Mouse (Mus musculus): Measurements from ENCODE around the gene Gm49416. TPM values are rescaled to one million over a fixed set of nuclear protein-coding genes. Genes with fewer than 3 reads are reported as not detected.

Gene Gm49416
- polyA plus RNA-seq, 1 experiment, result not detected

DNA sequence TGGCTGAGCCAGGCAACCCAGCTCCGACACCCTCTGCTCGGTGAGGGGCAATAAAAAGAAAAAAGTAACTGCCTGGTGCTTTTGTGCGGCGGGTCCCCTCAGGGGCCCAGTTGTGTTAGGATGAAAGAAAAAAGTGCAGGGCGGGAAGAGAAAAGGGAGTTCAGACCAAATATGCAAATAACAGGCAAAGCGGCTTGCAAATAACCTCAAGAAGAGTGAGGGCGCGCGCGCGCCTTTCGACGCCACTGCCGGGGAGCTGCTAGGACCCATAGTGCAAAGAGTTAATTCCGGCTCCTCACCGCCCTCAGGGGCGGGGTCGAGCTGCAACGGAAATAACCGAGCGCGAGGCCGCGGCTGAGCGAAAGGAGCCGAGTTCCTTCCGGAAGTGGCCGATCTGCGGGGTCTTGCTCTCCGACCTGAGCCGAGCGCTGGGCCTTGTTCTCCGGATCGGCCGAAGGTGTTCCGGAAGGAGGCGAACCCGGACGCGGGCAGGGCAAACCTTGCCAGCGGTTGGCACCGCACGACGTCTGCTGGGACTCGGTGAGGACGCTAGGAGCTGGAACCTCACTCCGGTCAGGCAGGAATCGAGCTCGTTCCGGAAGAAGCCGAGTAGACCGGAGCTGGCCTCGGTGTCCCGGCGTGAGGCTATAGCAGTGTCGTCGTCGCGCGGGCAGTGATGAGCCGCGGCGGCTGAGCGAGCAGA lies 52.9 kb downstream of the Gm49416 start, which contains the start of gene Mta2:
TSS of gene Mta2 (plus strand) at position 361 of the 703 bp plus-strand sequence.
- H3K27ac ChIP-seq (ENCODE audit: insufficient read depth, low read depth, low read length), result peak within 1 kb of the TSS; percentile 94
- H3K27me3 ChIP-seq (replicated peaks; ENCODE audit: control insufficient read depth, insufficient read depth, low read length), result no peaks in the 10 kb centered on the region
- peaks cover 7% of the 10 kb centered on the region for H3K36me3 ChIP-seq (ENCODE audit: control insufficient read depth, insufficient read depth, low read length)
- under 1% methylated on average over 64 of the region's 64 CpGs for WGBS
- peak; percentile 98 for DNase-seq
- H3K4me1 ChIP-seq (ENCODE audit: control insufficient read depth, insufficient read depth, low read length), result peaks cover 7% of the 10 kb centered on the region; the same call in 1 of the 2 replicates
- peak within 1 kb of the TSS; percentile 88 for H3K4me3 ChIP-seq (ENCODE audit: insufficient read depth, low read depth, low read length)
- TF ChIP-seq POLR2A (IDR thresholded peaks at IDR 0.05; ENCODE audit: low read depth, low read length) (peak; percentile 69), CTCF (conservative IDR thresholded peaks at IDR 0.05; ENCODE audit: insufficient read depth, insufficient read length, low read depth, low read length) (no peak)

DNA sequence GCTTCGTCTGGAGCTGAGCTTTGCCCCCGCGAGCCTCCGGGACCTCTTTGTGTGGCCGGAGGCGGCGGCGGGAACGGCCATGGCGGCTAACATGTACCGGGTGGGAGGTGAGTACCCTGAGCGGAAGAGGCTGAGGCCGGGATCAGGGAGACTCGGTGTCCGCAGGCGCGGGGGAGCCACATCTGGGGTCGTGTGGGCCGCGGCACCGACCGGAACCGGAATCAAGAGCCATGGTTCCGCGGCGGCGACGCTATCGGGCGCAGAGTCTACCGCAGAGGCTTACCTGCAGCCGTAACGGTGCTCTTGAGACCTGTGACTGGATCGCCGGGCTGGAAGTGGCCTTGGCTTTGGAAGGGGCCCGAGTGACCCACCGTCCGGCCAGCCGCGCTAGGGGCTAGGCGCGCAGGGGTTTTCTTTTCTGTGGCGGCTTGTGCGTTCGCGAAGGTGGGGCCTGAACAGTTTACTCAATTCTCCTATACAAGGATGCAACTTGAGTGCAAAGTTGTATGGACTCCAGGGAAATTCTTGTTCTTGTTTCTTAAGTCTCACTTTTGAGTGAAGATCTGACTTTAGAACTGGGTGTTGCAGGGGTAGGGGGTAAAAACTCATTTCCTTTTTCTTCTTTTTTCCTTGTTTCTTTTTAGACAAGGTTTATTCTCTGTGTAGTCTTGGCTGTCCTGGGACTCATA lies 53.7 kb downstream of the Gm49416 start:
- Histone ChIP-seq H3K36me3 (ENCODE audit: control insufficient read depth, insufficient read depth, low read length) (peaks cover 9% of the 10 kb centered on the region), H3K4me3 (ENCODE audit: insufficient read depth, low read depth, low read length) (peak overlapping the region; percentile 88), H3K27me3 (replicated peaks; ENCODE audit: control insufficient read depth, insufficient read depth, low read length) (no peaks in the 10 kb centered on the region), H3K27ac (ENCODE audit: insufficient read depth, low read depth, low read length) (peak overlapping the region; percentile 94), H3K4me1 (ENCODE audit: control insufficient read depth, insufficient read depth, low read length) (peaks cover 4% of the 10 kb centered on the region; the same call in 1 of the 2 replicates)
- TF ChIP-seq POLR2A (IDR thresholded peaks at IDR 0.05; ENCODE audit: low read depth, low read length) (no peak), CTCF (conservative IDR thresholded peaks at IDR 0.05; ENCODE audit: insufficient read depth, insufficient read length, low read depth, low read length) (no peak)
- under 1% methylated on average over 45 of the region's 46 CpGs for WGBS
- peak; percentile 66 for DNase-seq

- H3K27ac ChIP-seq (ENCODE audit: insufficient read depth, low read depth, low read length), result no peak overlapping the region
- peak overlapping the region; percentile 88 for H3K4me3 ChIP-seq (ENCODE audit: insufficient read depth, low read depth, low read length)
- TF ChIP-seq CTCF (conservative IDR thresholded peaks at IDR 0.05; ENCODE audit: insufficient read depth, insufficient read length, low read depth, low read length) (no peak), POLR2A (IDR thresholded peaks at IDR 0.05; ENCODE audit: low read depth, low read length) (no peak)
- no peaks in the 10 kb centered on the region for H3K27me3 ChIP-seq (replicated peaks; ENCODE audit: control insufficient read depth, insufficient read depth, low read length)
- peaks cover 11% of the 10 kb centered on the region for H3K36me3 ChIP-seq (ENCODE audit: control insufficient read depth, insufficient read depth, low read length)
- 45% methylated on average over 2 of the region's 2 CpGs for WGBS
- no peak for DNase-seq
- peaks cover 4% of the 10 kb centered on the region; the same call in 1 of the 2 replicates for H3K4me1 ChIP-seq (ENCODE audit: control insufficient read depth, insufficient read depth, low read length)
Observed at GRCm38 (mm10) chr19:8943047-8943446, 54.3 kb downstream of the Gm49416 start.

DNA sequence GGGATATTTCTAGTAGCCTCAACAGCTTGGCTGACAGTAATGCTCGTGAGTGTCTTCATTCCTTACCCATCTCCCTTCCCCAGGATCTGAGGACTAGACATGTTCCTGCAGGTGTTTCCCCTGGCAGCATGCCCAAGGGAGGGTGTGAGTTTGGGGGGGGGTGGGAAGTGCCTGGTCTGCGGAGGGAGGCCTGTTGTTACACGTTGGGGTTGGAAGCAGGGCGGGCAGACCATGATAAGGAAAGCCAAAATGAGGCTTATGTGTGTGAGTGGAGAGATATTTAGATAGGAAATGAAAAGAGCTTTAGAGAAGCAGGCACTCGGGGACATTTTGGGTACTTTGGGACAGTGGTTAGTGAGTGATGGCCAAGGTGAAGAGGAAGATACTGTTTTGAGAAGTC lies 55.3 kb downstream of the Gm49416 start:
- H3K4me1 ChIP-seq (ENCODE audit: control insufficient read depth, insufficient read depth, low read length), result peaks cover 4% of the 10 kb centered on the region; the same call in 1 of the 2 replicates
- H3K27me3 ChIP-seq (replicated peaks; ENCODE audit: control insufficient read depth, insufficient read depth, low read length), result no peaks in the 10 kb centered on the region
- peaks cover 11% of the 10 kb centered on the region for H3K36me3 ChIP-seq (ENCODE audit: control insufficient read depth, insufficient read depth, low read length)
- peak; percentile 40 for DNase-seq
- H3K27ac ChIP-seq (ENCODE audit: insufficient read depth, low read depth, low read length), result no peak overlapping the region
- WGBS, result 43% methylated on average over 5 of the region's 5 CpGs
- TF ChIP-seq POLR2A (IDR thresholded peaks at IDR 0.05; ENCODE audit: low read depth, low read length) (no peak), CTCF (conservative IDR thresholded peaks at IDR 0.05; ENCODE audit: insufficient read depth, insufficient read length, low read depth, low read length) (no peak)
- H3K4me3 ChIP-seq (ENCODE audit: insufficient read depth, low read depth, low read length), result no peak overlapping the region

DNA sequence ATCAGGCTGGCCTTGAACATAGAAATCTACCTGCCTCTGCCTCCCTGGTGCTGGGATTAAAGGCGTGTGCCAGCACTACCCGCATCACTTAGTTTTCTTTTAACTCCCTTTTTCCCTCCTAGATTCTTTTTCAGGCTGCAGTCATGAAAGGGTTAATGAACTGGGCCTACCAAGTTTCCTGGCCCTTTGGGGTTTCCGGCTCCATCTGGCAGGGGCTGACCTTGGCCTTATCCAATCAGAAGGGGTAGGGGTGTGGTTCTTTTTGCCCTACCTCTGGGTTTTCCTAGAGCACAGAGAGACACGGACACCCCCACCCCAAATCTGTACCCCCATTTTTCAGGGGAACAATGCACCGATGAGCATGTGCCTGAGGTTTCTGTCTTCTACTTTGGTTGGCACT lies 56.0 kb downstream of the Gm49416 start:
- Histone ChIP-seq H3K27me3 (replicated peaks; ENCODE audit: control insufficient read depth, insufficient read depth, low read length) (no peaks in the 10 kb centered on the region), H3K4me1 (ENCODE audit: control insufficient read depth, insufficient read depth, low read length) (peaks cover 4% of the 10 kb centered on the region; the same call in 1 of the 2 replicates), H3K4me3 (ENCODE audit: insufficient read depth, low read depth, low read length) (no peak overlapping the region), H3K36me3 (ENCODE audit: control insufficient read depth, insufficient read depth, low read length) (peaks cover 11% of the 10 kb centered on the region), H3K27ac (ENCODE audit: insufficient read depth, low read depth, low read length) (no peak overlapping the region)
- DNase-seq, result peak; percentile 84
- 19% methylated on average over 5 of the region's 5 CpGs for WGBS
- TF ChIP-seq POLR2A (IDR thresholded peaks at IDR 0.05; ENCODE audit: low read depth, low read length), result no peak
- TF ChIP-seq CTCF (conservative IDR thresholded peaks at IDR 0.05; ENCODE audit: insufficient read depth, insufficient read length, low read depth, low read length), result no peak

Other genes starting within 250 kb of the Gm49416 start
- gene Chrm1, start 225.1 kb upstream of the Gm49416 start, polyA plus RNA-seq (2012; rRNA removed), result 0.53 and 0.62 TPM in 2 replicates
- gene Slc3a2, start 165.6 kb upstream of the Gm49416 start, polyA plus RNA-seq (2012; rRNA removed), result 560 and 573 TPM in 2 replicates
- gene Wdr74, start 153.1 kb upstream of the Gm49416 start, polyA plus RNA-seq (2012; rRNA removed), result 28.2 and 29.3 TPM in 2 replicates
- 0.39 TPM in 1 of 2 replicates, not detected in the other for gene 1700092M07Rik, start 148.2 kb upstream of the Gm49416 start, polyA plus RNA-seq (2012; rRNA removed)
- gene Stx5a, start 147.5 kb upstream of the Gm49416 start, polyA plus RNA-seq (2012; rRNA removed), result 51.4 and 59.4 TPM in 2 replicates
- 84.0 and 89.7 TPM in 2 replicates for gene Nxf1, start 131.9 kb upstream of the Gm49416 start, polyA plus RNA-seq (2012; rRNA removed)
- 238 and 291 TPM in 2 replicates for gene Tmem223, start 117.9 kb upstream of the Gm49416 start, polyA plus RNA-seq (2012; rRNA removed)
- 105 and 110 TPM in 2 replicates for gene Tmem179b, start 114.5 kb upstream of the Gm49416 start, polyA plus RNA-seq (2012; rRNA removed)
- gene Taf6l, start 102.5 kb upstream of the Gm49416 start, polyA plus RNA-seq (2012; rRNA removed), result 10.4 and 12.1 TPM in 2 replicates
- gene Polr2g, start 90.3 kb upstream of the Gm49416 start, polyA plus RNA-seq (2012; rRNA removed), result 60.7 and 72.9 TPM in 2 replicates
- 1.4 and 1.6 TPM in 2 replicates for gene Zbtb3, start 86.4 kb upstream of the Gm49416 start, polyA plus RNA-seq (2012; rRNA removed)
- gene Ttc9c, start 69.6 kb upstream of the Gm49416 start, polyA plus RNA-seq (2012; rRNA removed), result 15.4 and 18.7 TPM in 2 replicates
- 19.3 and 25.5 TPM in 2 replicates for gene Hnrnpul2, start 68.9 kb upstream of the Gm49416 start, polyA plus RNA-seq (2012; rRNA removed)
- gene AC129217.1, start 59.2 kb upstream of the Gm49416 start, polyA plus RNA-seq (2012; rRNA removed), result 3.5 TPM in 1 of 2 replicates, not detected in the other
- gene Bscl2, start 51.5 kb upstream of the Gm49416 start, polyA plus RNA-seq (2012; rRNA removed), result 204 and 214 TPM in 2 replicates
- gene Gng3, start 49.7 kb upstream of the Gm49416 start, polyA plus RNA-seq (2012; rRNA removed), result 0.29 and 0.83 TPM in 2 replicates
- 0.87 and 1.5 TPM in 2 replicates for gene Lrrn4cl, start 38.2 kb upstream of the Gm49416 start, polyA plus RNA-seq (2012; rRNA removed)
- 121 and 133 TPM in 2 replicates for gene Ubxn1, start 17.4 kb upstream of the Gm49416 start, polyA plus RNA-seq (2012; rRNA removed)
- gene Uqcc3, start 8.0 kb upstream of the Gm49416 start, polyA plus RNA-seq (2012; rRNA removed), result 49.4 and 74.7 TPM in 2 replicates
- 1.6 and 2.2 TPM in 2 replicates for gene Lbhd1, start 5.2 kb upstream of the Gm49416 start, polyA plus RNA-seq (2012; rRNA removed)
- gene Gm49403, start 5.0 kb upstream of the Gm49416 start, polyA plus RNA-seq (2012; rRNA removed), result not detected in 2 replicates
- 21.7 and 23.9 TPM in 2 replicates for gene 1810009A15Rik, start 73 bp upstream of the Gm49416 start, polyA plus RNA-seq (2012; rRNA removed)
- 16.7 and 18.9 TPM in 2 replicates for gene Ints5, start 4.1 kb downstream of the Gm49416 start, polyA plus RNA-seq (2012; rRNA removed)
- gene Ganab, start 9.1 kb downstream of the Gm49416 start, polyA plus RNA-seq (2012; rRNA removed), result 130 and 136 TPM in 2 replicates
- 105 and 125 TPM in 2 replicates for gene B3gat3, start 31.4 kb downstream of the Gm49416 start, polyA plus RNA-seq (2012; rRNA removed)
- gene Rom1, start 40.4 kb downstream of the Gm49416 start, polyA plus RNA-seq (2012; rRNA removed), result 12.0 and 13.9 TPM in 2 replicates
- 35.1 and 35.7 TPM in 2 replicates for gene Eml3, start 40.6 kb downstream of the Gm49416 start, polyA plus RNA-seq (2012; rRNA removed)
- 16.9 and 19.8 TPM in 2 replicates for gene Mta2, start 52.9 kb downstream of the Gm49416 start, polyA plus RNA-seq (2012; rRNA removed)
- gene Tut1, start 64.9 kb downstream of the Gm49416 start, polyA plus RNA-seq (2012; rRNA removed), result 14.1 and 14.3 TPM in 2 replicates
- gene Eef1g, start 78.1 kb downstream of the Gm49416 start, polyA plus RNA-seq (2012; rRNA removed), result 203 and 236 TPM in 2 replicates
- 11.9 TPM in 2 replicates for gene Ahnak, start 100.4 kb downstream of the Gm49416 start, polyA plus RNA-seq (2012; rRNA removed)
- 0.22 TPM in 1 of 2 replicates, not detected in the other for gene Scgb1a1, start 199.0 kb downstream of the Gm49416 start, polyA plus RNA-seq (2012; rRNA removed)
- gene Asrgl1, start 246.7 kb downstream of the Gm49416 start, polyA plus RNA-seq (2012; rRNA removed), result 1.9 and 3.5 TPM in 2 replicates

Measured in kidney, adult 2 months (tissue).